Mouse (Mus musculus): Measurements from ENCODE around the gene Gar1. TPM values are rescaled to one million over a fixed set of nuclear protein-coding genes. Genes with fewer than 3 reads are reported as not detected.
A peak's percentile ranks its signal among the peaks of the same experiment; 100 is the strongest.

The Gar1 gene
- polyA plus RNA-seq, 1 experiment from 2014 or later = 48.4 TPM

DNA sequence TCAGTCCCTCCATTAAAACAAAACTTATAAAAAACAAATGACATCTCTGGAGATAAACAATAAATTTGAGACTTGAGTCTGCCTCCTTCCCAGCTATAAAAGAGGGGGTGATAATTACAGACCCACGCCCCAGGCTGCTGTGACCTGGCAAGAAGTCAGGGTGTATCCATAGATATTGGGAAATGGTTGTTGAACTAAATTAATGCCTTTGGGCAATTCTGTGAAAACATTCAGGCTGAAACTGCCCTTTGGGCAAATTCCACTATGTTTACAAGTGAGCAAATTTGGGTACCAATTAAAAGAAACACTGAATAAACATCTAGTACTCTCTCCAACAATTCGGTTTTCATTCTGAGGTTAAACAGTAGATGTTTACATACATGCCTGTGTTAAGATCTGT lies 32.2 kb downstream of the Gar1 start:
- Histone ChIP-seq H3K4me2 (replicated peaks; ENCODE audit: low read depth) (no peak overlapping the region), H3K36me3 (ENCODE audit: control insufficient read depth, insufficient read depth, low read length) (no peaks in the 10 kb centered on the region), H3K27me3 (ENCODE audit: control insufficient read depth, insufficient read depth, low read length) (no peaks in the 10 kb centered on the region), H3K9me3 (ENCODE audit: control insufficient read depth, low read length) (no peaks in the 10 kb centered on the region), H3K4me1 (replicated peaks; ENCODE audit: control insufficient read depth, insufficient read depth) (no peaks in the 10 kb centered on the region), H3K4me3 (ENCODE audit: low read depth, low read length) (no peak overlapping the region), H3K9ac (ENCODE audit: low read length) (no peak overlapping the region), H3K27ac (replicated peaks) (no peak overlapping the region)
- TF ChIP-seq EP300 (optimal IDR thresholded peaks at IDR 0.05) (no peak), CTCF (IDR thresholded peaks at IDR 0.05; ENCODE audit: low read depth) (no peak)
- ATAC-seq (ENCODE audit: low FRiP score, low TSS enrichment) (no peak), DNase-seq (ENCODE audit: low spot score) (no peak)
- 48% methylated on average over 2 of the region's 2 CpGs for WGBS

DNA sequence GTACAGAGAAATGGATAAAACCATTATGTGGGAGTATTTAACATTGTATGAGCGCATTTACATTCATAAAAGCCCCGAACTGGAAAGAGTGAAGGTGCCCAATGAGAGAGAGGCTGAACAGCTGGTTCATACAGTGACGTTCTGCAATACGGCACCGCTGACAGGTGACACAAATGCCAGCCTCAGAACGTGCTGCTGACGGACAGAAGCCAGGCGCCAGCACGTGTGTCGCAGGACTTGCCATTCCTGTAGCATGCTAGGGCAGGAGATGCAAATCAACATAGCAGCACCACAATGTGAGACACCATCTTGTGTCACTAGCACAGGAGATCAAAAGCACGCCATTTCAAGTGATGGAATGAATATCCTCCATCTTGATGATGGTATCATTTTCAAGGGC lies 32.6 kb downstream of the Gar1 start:
- H3K4me2 ChIP-seq (replicated peaks; ENCODE audit: low read depth) = no peak overlapping the region
- H3K4me3 ChIP-seq (ENCODE audit: low read depth, low read length) = no peak overlapping the region
- H3K9ac ChIP-seq (ENCODE audit: low read length) = no peak overlapping the region
- no peak for TF ChIP-seq EP300 (optimal IDR thresholded peaks at IDR 0.05)
- TF ChIP-seq CTCF (IDR thresholded peaks at IDR 0.05; ENCODE audit: low read depth) = no peak
- no peak for ATAC-seq (ENCODE audit: low FRiP score, low TSS enrichment)
- no peaks in the 10 kb centered on the region for H3K27me3 ChIP-seq (ENCODE audit: control insufficient read depth, insufficient read depth, low read length)
- no peak overlapping the region for H3K27ac ChIP-seq (replicated peaks)
- WGBS = 80% methylated on average over 11 of the region's 11 CpGs
- no peaks in the 10 kb centered on the region for H3K9me3 ChIP-seq (ENCODE audit: control insufficient read depth, low read length)
- DNase-seq (ENCODE audit: low spot score) = no peak
- H3K36me3 ChIP-seq (ENCODE audit: control insufficient read depth, insufficient read depth, low read length) = no peaks in the 10 kb centered on the region
- H3K4me1 ChIP-seq (replicated peaks; ENCODE audit: control insufficient read depth, insufficient read depth) = no peaks in the 10 kb centered on the region

DNA sequence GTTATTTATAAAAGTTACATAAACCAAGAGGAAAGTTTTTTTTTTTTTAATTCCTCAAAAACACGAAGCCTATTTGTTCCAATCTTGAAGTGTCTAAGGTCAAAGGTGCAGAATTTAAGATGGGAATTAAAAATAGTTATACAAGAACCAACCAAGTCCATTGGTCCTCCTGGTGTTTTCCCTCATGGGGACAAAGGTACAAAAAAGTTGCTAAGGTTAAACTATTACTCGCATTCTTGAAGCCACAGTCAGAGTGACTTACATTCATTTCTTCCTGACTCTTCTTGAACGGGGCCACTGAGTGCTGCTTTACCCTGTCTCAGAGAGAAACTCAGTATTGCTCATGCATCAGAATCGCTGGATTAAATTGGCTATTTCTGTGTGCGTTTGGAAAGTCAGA lies 33.9 kb downstream of the Gar1 start:
- WGBS = 63% methylated on average over 5 of the region's 5 CpGs
- TF ChIP-seq CTCF (IDR thresholded peaks at IDR 0.05; ENCODE audit: low read depth) = no peak
- TF ChIP-seq EP300 (optimal IDR thresholded peaks at IDR 0.05) = no peak
- Histone ChIP-seq H3K9ac (ENCODE audit: low read length) (no peak overlapping the region), H3K4me2 (replicated peaks; ENCODE audit: low read depth) (no peak overlapping the region), H3K4me1 (replicated peaks; ENCODE audit: control insufficient read depth, insufficient read depth) (no peaks in the 10 kb centered on the region), H3K9me3 (ENCODE audit: control insufficient read depth, low read length) (no peaks in the 10 kb centered on the region), H3K27me3 (ENCODE audit: control insufficient read depth, insufficient read depth, low read length) (no peaks in the 10 kb centered on the region), H3K36me3 (ENCODE audit: control insufficient read depth, insufficient read depth, low read length) (no peaks in the 10 kb centered on the region), H3K27ac (replicated peaks) (no peak overlapping the region), H3K4me3 (ENCODE audit: low read depth, low read length) (no peak overlapping the region)
- no peak for ATAC-seq (ENCODE audit: low FRiP score, low TSS enrichment)
- DNase-seq (ENCODE audit: low spot score) = no peak

DNA sequence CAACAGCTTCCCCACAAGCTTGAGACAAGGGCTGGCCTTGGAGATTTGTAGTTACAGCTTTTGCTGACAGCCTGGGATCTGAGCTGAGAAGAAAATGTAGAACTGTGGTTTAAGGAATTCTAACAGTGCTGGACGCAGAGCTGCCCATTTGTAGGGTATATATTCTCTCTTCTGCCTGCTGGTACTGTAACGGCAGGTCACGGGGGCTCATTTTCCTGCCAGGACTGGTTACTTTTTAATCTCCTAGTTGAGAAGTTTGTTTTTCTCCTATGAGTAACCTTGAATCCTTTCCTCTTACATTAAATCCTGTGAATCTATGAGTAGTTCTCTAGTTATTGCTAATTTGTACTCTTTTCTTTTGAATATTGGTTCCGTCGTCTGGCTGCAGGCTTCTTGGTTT lies 37.4 kb downstream of the Gar1 start:
- no peaks in the 10 kb centered on the region for H3K4me1 ChIP-seq (replicated peaks; ENCODE audit: control insufficient read depth, insufficient read depth)
- ATAC-seq (ENCODE audit: low FRiP score, low TSS enrichment) (no peak), DNase-seq (ENCODE audit: low spot score) (no peak)
- no peaks in the 10 kb centered on the region for H3K9me3 ChIP-seq (ENCODE audit: control insufficient read depth, low read length)
- no peak overlapping the region for H3K4me3 ChIP-seq (ENCODE audit: low read depth, low read length)
- no peak for TF ChIP-seq EP300 (optimal IDR thresholded peaks at IDR 0.05)
- no peak for TF ChIP-seq CTCF (IDR thresholded peaks at IDR 0.05; ENCODE audit: low read depth)
- H3K4me2 ChIP-seq (replicated peaks; ENCODE audit: low read depth) = no peak overlapping the region
- 81% methylated on average over 5 of the region's 5 CpGs for WGBS
- no peak overlapping the region for H3K9ac ChIP-seq (ENCODE audit: low read length)
- no peaks in the 10 kb centered on the region for H3K36me3 ChIP-seq (ENCODE audit: control insufficient read depth, insufficient read depth, low read length)
- no peak overlapping the region for H3K27ac ChIP-seq (replicated peaks)
- H3K27me3 ChIP-seq (ENCODE audit: control insufficient read depth, insufficient read depth, low read length) = no peaks in the 10 kb centered on the region

- Histone ChIP-seq H3K4me1 (replicated peaks; ENCODE audit: control insufficient read depth, insufficient read depth) (no peaks in the 10 kb centered on the region), H3K4me3 (ENCODE audit: low read depth, low read length) (no peak overlapping the region), H3K9ac (ENCODE audit: low read length) (no peak overlapping the region), H3K9me3 (ENCODE audit: control insufficient read depth, low read length) (no peaks in the 10 kb centered on the region), H3K27me3 (ENCODE audit: control insufficient read depth, insufficient read depth, low read length) (no peaks in the 10 kb centered on the region), H3K27ac (replicated peaks) (no peak overlapping the region), H3K36me3 (ENCODE audit: control insufficient read depth, insufficient read depth, low read length) (no peaks in the 10 kb centered on the region), H3K4me2 (replicated peaks; ENCODE audit: low read depth) (no peak overlapping the region)
- 90% methylated on average over 3 of the region's 3 CpGs for WGBS
- no peak for ATAC-seq (ENCODE audit: low FRiP score, low TSS enrichment)
- no peak for DNase-seq (ENCODE audit: low spot score)
- peak; percentile 26; the same call in 1 of the 2 replicates for TF ChIP-seq CTCF (IDR thresholded peaks at IDR 0.05; ENCODE audit: low read depth)
- TF ChIP-seq EP300 (optimal IDR thresholded peaks at IDR 0.05) = no peak
These were observed 48.5 kb downstream of the Gar1 start for GRCm38 (mm10) chr3:129782746-129783145.

DNA sequence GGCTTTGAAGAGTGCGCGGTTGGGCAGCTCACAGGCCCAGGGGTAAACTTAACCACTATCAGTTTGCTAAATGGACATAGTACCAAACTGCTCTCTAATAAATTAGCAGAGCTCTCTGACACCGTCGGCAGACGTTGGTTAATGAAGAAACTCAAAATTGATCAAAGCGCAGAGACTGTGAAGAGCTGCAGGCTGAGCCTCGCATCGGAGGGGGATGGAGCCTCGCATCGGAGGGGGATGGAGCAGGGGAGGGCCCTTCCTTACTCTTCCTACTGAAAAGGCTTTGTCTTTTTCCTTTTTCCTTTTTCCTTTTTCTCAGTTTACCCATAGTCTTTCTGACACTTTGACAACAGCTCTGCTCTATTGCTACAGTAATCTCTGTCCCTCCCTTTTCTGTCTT lies 49.8 kb downstream of the Gar1 start:
- Histone ChIP-seq H3K9ac (ENCODE audit: low read length) (no peak overlapping the region), H3K36me3 (ENCODE audit: control insufficient read depth, insufficient read depth, low read length) (no peaks in the 10 kb centered on the region), H3K9me3 (ENCODE audit: control insufficient read depth, low read length) (no peaks in the 10 kb centered on the region), H3K27me3 (ENCODE audit: control insufficient read depth, insufficient read depth, low read length) (no peaks in the 10 kb centered on the region), H3K27ac (replicated peaks) (no peak overlapping the region), H3K4me2 (replicated peaks; ENCODE audit: low read depth) (no peak overlapping the region), H3K4me3 (ENCODE audit: low read depth, low read length) (no peak overlapping the region), H3K4me1 (replicated peaks; ENCODE audit: control insufficient read depth, insufficient read depth) (no peaks in the 10 kb centered on the region)
- no peak for ATAC-seq (ENCODE audit: low FRiP score, low TSS enrichment)
- 54% methylated on average over 10 of the region's 10 CpGs for WGBS
- TF ChIP-seq EP300 (optimal IDR thresholded peaks at IDR 0.05) = no peak
- TF ChIP-seq CTCF (IDR thresholded peaks at IDR 0.05; ENCODE audit: low read depth) = no peak
- DNase-seq (ENCODE audit: low spot score) = no peak

Other genes with a start within 250 kb of the Gar1 start
- gene Egf, start 76.1 kb downstream of the Gar1 start, polyA plus RNA-seq (2015; fragmentation: Nextera tagmentation; extraction: Ambion mirVana) = 0.52 and 1.3 TPM in 2 replicates
- 0.29 and 0.32 TPM in 2 replicates for gene Lrit3, start 27.4 kb downstream of the Gar1 start, polyA plus RNA-seq (2015; fragmentation: Nextera tagmentation; extraction: Ambion mirVana)
- 0.05 TPM in 1 of 2 replicates, not detected in the other for gene Rrh, start 8.8 kb downstream of the Gar1 start, polyA plus RNA-seq (2015; fragmentation: Nextera tagmentation; extraction: Ambion mirVana)
- 152 and 155 TPM in 2 replicates for gene Cfi, start 4.5 kb upstream of the Gar1 start, polyA plus RNA-seq (2015; fragmentation: Nextera tagmentation; extraction: Ambion mirVana)
- 64.7 and 66.7 TPM in 2 replicates for gene Pla2g12a, start 47.2 kb upstream of the Gar1 start, polyA plus RNA-seq (2015; fragmentation: Nextera tagmentation; extraction: Ambion mirVana)
- gene Casp6, start 70.0 kb upstream of the Gar1 start, polyA plus RNA-seq (2015; fragmentation: Nextera tagmentation; extraction: Ambion mirVana) = 164 and 176 TPM in 2 replicates
- gene Mcub, start 138.8 kb upstream of the Gar1 start, polyA plus RNA-seq (2015; fragmentation: Nextera tagmentation; extraction: Ambion mirVana) = 8.0 and 8.7 TPM in 2 replicates
- 10.9 and 12.7 TPM in 2 replicates for gene Sec24b, start 230.2 kb upstream of the Gar1 start, polyA plus RNA-seq (2015; fragmentation: Nextera tagmentation; extraction: Ambion mirVana)